Mouse (Mus musculus): Measurements from ENCODE around the gene Narfl. TPM values are rescaled to one million over a fixed set of nuclear protein-coding genes. Genes with fewer than 3 reads are reported as not detected.

The Narfl gene
- total and polyA plus RNA-seq, 3 experiments = 30.6 to 34.3 TPM; not detected in 1

GRCm38 (mm10) chr17:25828712-25829557 is 55.4 kb downstream of the Narfl start, which contains the start of gene Jmjd8 (continued):
- peak; percentile 71 for TF ChIP-seq ELF1 (IDR thresholded peaks at IDR 0.05; ENCODE audit: low read depth, low read length)
- no peak for TF ChIP-seq CHD2 (IDR thresholded peaks at IDR 0.05; ENCODE audit: low read length)
- TF ChIP-seq JUND (IDR thresholded peaks at IDR 0.05; ENCODE audit: low read depth, low read length) = no peak
- TF ChIP-seq GATA1 (IDR thresholded peaks at IDR 0.05; ENCODE audit: low read depth, low read length) = no peak; the same call in 1 of the 2 replicates
- TF ChIP-seq USF2 (IDR thresholded peaks at IDR 0.05; ENCODE audit: borderline replicate concordance in 1 of 2, insufficient read depth in 1 of 2, low read depth in 1 of 2, low read length in 2 of 2) = no peak
- TF ChIP-seq TCF12 (IDR thresholded peaks at IDR 0.05; ENCODE audit: low read depth, low read length) = peak; percentile 68
- TF ChIP-seq CTCF (IDR thresholded peaks at IDR 0.05 in 2 of 3, conservative IDR thresholded peaks at IDR 0.05 in 1 of 3; ENCODE audit: control insufficient read depth in 1 of 3, insufficient read depth in 1 of 3, low read depth in 2 of 3, low read length in 3 of 3, poor library complexity in 1 of 3, severe bottlenecking in 1 of 3) = peak in 2 of 3 experiments; percentile 24 to 30; a peak in 2 of 6 replicates
- TF ChIP-seq MAFK (IDR thresholded peaks at IDR 0.05; ENCODE audit: borderline replicate concordance, low read depth, low read length) = no peak
- TF ChIP-seq MAZ (IDR thresholded peaks at IDR 0.05; ENCODE audit: low read depth, low read length) = 0 out of 2 replicates have a peak, but pooled peaks have one; percentile 38
- peak; percentile 63; the same call in 1 of the 2 replicates for TF ChIP-seq E2F4 (IDR thresholded peaks at IDR 0.05; ENCODE audit: borderline replicate concordance, low read depth, low read length)
- peak; percentile 79 for TF ChIP-seq MAX (IDR thresholded peaks at IDR 0.05; ENCODE audit: low read length)
- no peak for TF ChIP-seq ZC3H11A (IDR thresholded peaks at IDR 0.05; ENCODE audit: low read depth, low read length)
- 0 out of 2 replicates have a peak, but pooled peaks have one; percentile 36 for TF ChIP-seq USF1 (IDR thresholded peaks at IDR 0.05; ENCODE audit: low read depth, low read length)
- peak; percentile 59 for TF ChIP-seq POLR2AphosphoS2 (IDR thresholded peaks at IDR 0.05; ENCODE audit: low read length)
- TF ChIP-seq ZNF384 (IDR thresholded peaks at IDR 0.05; ENCODE audit: low read depth, low read length) = no peak
- no peak for TF ChIP-seq MEF2A (IDR thresholded peaks at IDR 0.05; ENCODE audit: extremely low read depth, insufficient replicate concordance, low read depth, low read length, poor library complexity, severe bottlenecking)
- TF ChIP-seq SMC3 (IDR thresholded peaks at IDR 0.05; ENCODE audit: low read depth, low read length) = no peak; the same call in 1 of the 2 replicates
- TF ChIP-seq ZMIZ1 (IDR thresholded peaks at IDR 0.05; ENCODE audit: low read depth, low read length) = peak; percentile 90
- peak; percentile 45; the same call in 1 of the 2 replicates for TF ChIP-seq KAT2A (conservative IDR thresholded peaks at IDR 0.05; ENCODE audit: low read depth, low read length)
- no peak for TF ChIP-seq RAD21 (IDR thresholded peaks at IDR 0.05; ENCODE audit: low read depth, low read length)

- Histone ChIP-seq H3K27me3 (ENCODE audit: control insufficient read depth in 1 of 2, insufficient read depth in 2 of 2, low read length in 2 of 2) (no peaks in the 10 kb centered on the region), H3K4me1 (ENCODE audit: control insufficient read depth in 1 of 2, insufficient read depth in 2 of 2, low read length in 2 of 2) (peaks cover 2 to 46% of the 10 kb centered on the region in 2 experiments; a peak in 3 of 4 replicates), H3K79me2 (ENCODE audit: control insufficient read depth, insufficient read depth, low read length, poor library complexity) (peaks cover 66% of the 10 kb centered on the region), H3K27ac (ENCODE audit: control insufficient read depth, low read depth, low read length) (peak overlapping the region; percentile 72), H3K4me3 (ENCODE audit: control insufficient read depth in 1 of 2, insufficient read depth in 1 of 2, low read depth in 2 of 2, low read length in 2 of 2) (peak overlapping the region; percentile 81 to 89), H3K9me3 (replicated peaks; ENCODE audit: insufficient read depth, low read length) (no peaks in the 10 kb centered on the region), H3K36me3 (ENCODE audit: control insufficient read depth in 1 of 2, insufficient read depth in 2 of 2, low read length in 2 of 2) (peaks cover 0 to 13% of the 10 kb centered on the region in 2 experiments; a peak in 2 of 4 replicates), H3K9ac (ENCODE audit: control insufficient read depth, low read depth, low read length, poor library complexity, severe bottlenecking) (peak overlapping the region; percentile 83)
- no peak for DNase-seq (ENCODE audit: low read depth, low spot score)
- TF ChIP-seq POLR2AphosphoS2 (IDR thresholded peaks at IDR 0.05; ENCODE audit: low read length) (peak; percentile 12; the same call in 1 of the 2 replicates), EP300 (IDR thresholded peaks at IDR 0.05; ENCODE audit: low read depth in 1 of 2, low read length in 2 of 2) (no peak), SMC3 (IDR thresholded peaks at IDR 0.05; ENCODE audit: low read depth, low read length) (no peak), HCFC1 (IDR thresholded peaks at IDR 0.05; ENCODE audit: low read depth, low read length) (no peak)
Observed at GRCm38 (mm10) chr17:25829558-25830017, 56.0 kb downstream of the Narfl start.
